Mouse (Mus musculus) MEL (cell line): ENCODE measurements around the gene Celf2.

Source experiments
- EP300 ChIP-seq, 2 experiments: IDR thresholded peaks; 2 replicates each; pipeline ENCODE4 v1.6.1; 2011; ENCODE audit warnings: improper control_type of control experiment in 2 of 2, low read length in 2 of 2, low read depth in 1 of 2, mild to moderate bottlenecking in 1 of 2
- MXI1 ChIP-seq: IDR thresholded peaks from 2 replicates; pipeline ENCODE4 v1.6.1; 2011; ENCODE audit warnings: mild to moderate bottlenecking, low read depth, low read length, improper control_type of control experiment
- POLR2A ChIP-seq, 2 experiments: IDR thresholded peaks; 2 replicates each; pipeline ENCODE4 v1.6.1; 2011 to 2012; ENCODE audit warnings: low read length in 2 of 2, mild to moderate bottlenecking in 2 of 2, control low read depth in 1 of 2, improper control_type of control experiment in 1 of 2, low read depth in 1 of 2, moderate library complexity in 1 of 2; ENCODE audit not compliant: control insufficient read depth in 1 of 2, insufficient read depth in 1 of 2, poor library complexity in 1 of 2
- UBTF ChIP-seq: IDR thresholded peaks from 2 replicates; pipeline ENCODE4 v1.6.1; 2012; ENCODE audit warnings: low read depth, mild to moderate bottlenecking, inconsistent platforms, low read length, improper control_type of control experiment, moderate library complexity, borderline replicate concordance; ENCODE audit not compliant: insufficient read depth
- USF1 ChIP-seq: IDR thresholded peaks from 2 replicates; pipeline ENCODE4 v1.6.1; 2014; ENCODE audit warnings: low read depth, mild to moderate bottlenecking, inconsistent platforms, low read length, improper control_type of control experiment, moderate library complexity
- ZNF384 ChIP-seq: IDR thresholded peaks from 2 replicates; pipeline ENCODE4 v1.6.1; 2012; ENCODE audit warnings: low read depth, mild to moderate bottlenecking, inconsistent platforms, low read length, improper control_type of control experiment

DNA sequence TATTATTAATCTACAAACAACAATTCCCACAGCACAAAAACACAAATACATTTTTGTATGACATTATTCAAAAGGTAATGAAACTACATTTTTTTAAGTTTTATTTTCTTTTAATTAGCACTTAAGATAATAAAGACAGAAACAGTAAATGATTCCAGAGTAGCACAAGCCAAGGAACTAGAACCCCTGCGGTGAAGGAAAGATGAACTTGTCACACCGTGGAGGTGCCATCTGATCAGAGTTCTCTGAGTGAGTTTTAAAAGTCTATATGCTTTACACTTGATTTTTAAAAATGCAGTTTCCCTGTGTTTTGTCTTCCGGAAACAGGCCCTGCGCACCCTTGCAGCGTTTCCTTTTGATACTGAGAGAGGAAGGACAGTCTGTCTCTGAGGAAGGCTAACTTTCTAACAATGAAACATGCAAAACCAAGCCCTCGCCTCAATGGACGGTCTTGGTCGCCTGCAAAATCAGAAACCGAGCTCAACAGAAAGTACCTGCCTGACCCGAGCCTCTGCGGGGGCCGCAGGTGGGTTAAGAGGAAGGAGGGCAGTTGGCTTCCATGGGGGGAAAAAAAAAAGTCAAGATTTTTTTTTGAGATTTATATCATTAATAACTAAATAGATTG lies 966.7 kb downstream of the Celf2 start:
- no peak for TF ChIP-seq USF1
- TF ChIP-seq UBTF = no peak
- TF ChIP-seq ZNF384 = no peak
- TF ChIP-seq MXI1 = no peak
- no peak for TF ChIP-seq POLR2A (IDR thresholded peaks at IDR 0.05; ENCODE audit: control insufficient read depth in 1 of 2, insufficient read depth in 1 of 2, low read depth in 1 of 2, low read length in 2 of 2, poor library complexity in 1 of 2)
- no peak for TF ChIP-seq EP300 (IDR thresholded peaks at IDR 0.05; ENCODE audit: low read depth in 1 of 2, low read length in 2 of 2)
